Mouse (Mus musculus): Measurements from ENCODE around the gene Trim72. TPM values are rescaled to one million over a fixed set of nuclear protein-coding genes. Genes with fewer than 3 reads are reported as not detected.

The Trim72 gene
- polyA plus RNA-seq, 1 experiment: 2.1 TPM

DNA sequence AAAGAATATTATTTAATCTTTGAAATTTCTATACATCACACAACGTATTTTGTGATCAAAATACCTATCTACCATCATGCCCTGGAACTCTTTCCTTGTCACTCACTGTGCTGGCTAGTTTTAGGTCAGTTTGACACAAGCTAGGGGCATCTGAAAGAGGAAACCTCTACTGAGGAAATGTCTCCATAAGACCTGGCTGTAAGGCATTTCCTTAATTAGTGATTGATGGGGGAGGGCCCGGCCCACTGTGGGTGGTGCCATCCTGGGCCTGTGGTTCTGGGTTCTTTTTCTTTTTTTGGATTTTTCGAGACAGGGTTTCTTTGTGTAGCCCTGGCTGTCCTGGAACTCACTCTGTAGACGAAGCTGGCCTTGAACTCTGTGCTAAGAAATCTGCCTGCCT is 55.3 kb downstream of the Trim72 start:
- no peak for DNase-seq
- TF ChIP-seq CTCF (IDR thresholded peaks at IDR 0.05; ENCODE audit: borderline replicate concordance, insufficient read depth, low read depth, low read length): no peak
- no peak for TF ChIP-seq POLR2A (IDR thresholded peaks at IDR 0.05; ENCODE audit: borderline replicate concordance, insufficient read depth, low read length)
- Histone ChIP-seq H3K4me1 (ENCODE audit: control insufficient read depth, insufficient read depth, low read length) (no peaks in the 10 kb centered on the region), H3K4me3 (replicated peaks; ENCODE audit: insufficient read depth, low read depth, low read length) (no peak overlapping the region), H3K27me3 (ENCODE audit: control insufficient read depth, insufficient read depth, low read length) (no peaks in the 10 kb centered on the region), H3K27ac (ENCODE audit: insufficient read depth, low read length) (no peak overlapping the region)
- WGBS: 82% methylated on average over 4 of the region's 4 CpGs

Other genes with a start within 250 kb of the Trim72 start
- 24.1 and 26.1 TPM in 2 replicates for gene Orai3, start 234.1 kb upstream of the Trim72 start, polyA plus RNA-seq (2012; rRNA removed)
- 23.1 and 25.5 TPM in 2 replicates for gene Setd1a, start 227.3 kb upstream of the Trim72 start, polyA plus RNA-seq (2012; rRNA removed)
- gene Gm49388, start 218.3 kb upstream of the Trim72 start, polyA plus RNA-seq (2012; rRNA removed): 0.46 and 0.47 TPM in 2 replicates
- gene Hsd3b7, start 203.3 kb upstream of the Trim72 start, polyA plus RNA-seq (2012; rRNA removed): 30.4 and 39.6 TPM in 2 replicates
- gene Stx4a, start 179.7 kb upstream of the Trim72 start, polyA plus RNA-seq (2012; rRNA removed): 127 and 153 TPM in 2 replicates
- gene Stx1b, start 179.4 kb upstream of the Trim72 start, polyA plus RNA-seq (2012; rRNA removed): 452 and 453 TPM in 2 replicates
- 17.8 and 18.8 TPM in 2 replicates for gene Zfp646, start 127.7 kb upstream of the Trim72 start, polyA plus RNA-seq (2012; rRNA removed)
- gene Zfp668, start 127.1 kb upstream of the Trim72 start, polyA plus RNA-seq (2012; rRNA removed): 10.9 TPM in 2 replicates
- 5.3 and 6.3 TPM in 2 replicates for gene Prss53, start 113.0 kb upstream of the Trim72 start, polyA plus RNA-seq (2012; rRNA removed)
- gene Gm21974, start 108.5 kb upstream of the Trim72 start, polyA plus RNA-seq (2012; rRNA removed): not detected in 2 replicates
- gene Vkorc1, start 108.3 kb upstream of the Trim72 start, polyA plus RNA-seq (2012; rRNA removed): 61.5 and 63.1 TPM in 2 replicates
- 69.7 and 71.5 TPM in 2 replicates for gene Bckdk, start 99.9 kb upstream of the Trim72 start, polyA plus RNA-seq (2012; rRNA removed)
- 49.1 and 50.0 TPM in 2 replicates for gene Kat8, start 91.4 kb upstream of the Trim72 start, polyA plus RNA-seq (2012; rRNA removed)
- gene Prss8, start 73.8 kb upstream of the Trim72 start, polyA plus RNA-seq (2012; rRNA removed): 0.06 and 0.08 TPM in 2 replicates
- gene Prss36, start 57.2 kb upstream of the Trim72 start, polyA plus RNA-seq (2012; rRNA removed): 15.9 and 18.9 TPM in 2 replicates
- gene Fus, start 36.5 kb upstream of the Trim72 start, polyA plus RNA-seq (2012; rRNA removed): 451 and 486 TPM in 2 replicates
- gene Pycard, start 10.1 kb upstream of the Trim72 start, polyA plus RNA-seq (2012; rRNA removed): 3.9 and 5.1 TPM in 2 replicates
- gene Itgam, start 58.7 kb downstream of the Trim72 start, polyA plus RNA-seq (2012; rRNA removed): 3.4 and 4.2 TPM in 2 replicates
- gene Gm49368, start 58.7 kb downstream of the Trim72 start, polyA plus RNA-seq (2012; rRNA removed): not detected in 2 replicates
- 0.10 and 0.14 TPM in 2 replicates for gene Itgax, start 125.6 kb downstream of the Trim72 start, polyA plus RNA-seq (2012; rRNA removed)
- 0.92 and 1.2 TPM in 2 replicates for gene Itgad, start 150.4 kb downstream of the Trim72 start, polyA plus RNA-seq (2012; rRNA removed)
- 0.82 and 0.89 TPM in 2 replicates for gene Cox6a2, start 202.4 kb downstream of the Trim72 start, polyA plus RNA-seq (2012; rRNA removed)
- 16.1 and 17.2 TPM in 2 replicates for gene Armc5, start 233.4 kb downstream of the Trim72 start, polyA plus RNA-seq (2012; rRNA removed)
- 2.6 and 2.8 TPM in 2 replicates for gene 9130023H24Rik, start 234.1 kb downstream of the Trim72 start, polyA plus RNA-seq (2012; rRNA removed)
- gene Tgfb1i1, start 242.9 kb downstream of the Trim72 start, polyA plus RNA-seq (2012; rRNA removed): 10.8 and 13.1 TPM in 2 replicates

All from cerebellum, adult 2 months (tissue).